In genomic region chr14:61037321-61038081, GRCm38 (mm10) we compare ENCODE assay signal across 8 mouse cellular contexts. TPM values are rescaled to one million over a fixed set of nuclear protein-coding genes. Genes with fewer than 3 reads are reported as not detected.
DNase-seq lines count a peak whose midpoint lies in the region; ATAC-seq and TF ChIP-seq lines count a peak whose summit lies in the region.

No protein-coding gene starts in this region.

- H3K27ac ChIP-seq in cortical plate, adult 2 months (ENCODE audit: insufficient read depth, low read length), result peak overlapping the region; percentile 99
- H3K27ac ChIP-seq in intestine, embryonic 15.5 days, result no peak overlapping the region
- peak overlapping the region; percentile 65 for H3K27ac ChIP-seq in midbrain, embryonic 13.5 days
- H3K27ac ChIP-seq in stomach, embryonic 14.5 days (ENCODE audit: low read length), result peak overlapping the region; percentile 15; the same call in 1 of the 2 replicates

- peak overlapping the region; percentile 100 for H3K4me3 ChIP-seq in cortical plate, adult 2 months (ENCODE audit: insufficient read depth, low read length)
- H3K4me3 ChIP-seq in intestine, embryonic 15.5 days (replicated peaks), result peak overlapping the region; percentile 60
- peak overlapping the region; percentile 69 for H3K4me3 ChIP-seq in midbrain, embryonic 13.5 days (replicated peaks)
- H3K4me3 ChIP-seq in stomach, embryonic 14.5 days (ENCODE audit: low read depth, low read length), result peak overlapping the region; percentile 59

- TF ChIP-seq CTCF in cortical plate, adult 2 months (IDR thresholded peaks at IDR 0.05; ENCODE audit: extremely low read depth, insufficient read depth, low read length), result no peak

- peak overlapping the region; percentile 48 for H3K9ac ChIP-seq in intestine, embryonic 15.5 days
- H3K9ac ChIP-seq in midbrain, embryonic 13.5 days (replicated peaks), result peak overlapping the region; percentile 72
- peak overlapping the region; percentile 42 for H3K9ac ChIP-seq in stomach, embryonic 14.5 days (replicated peaks; ENCODE audit: low read depth, low read length)

- no peak for TF ChIP-seq POLR2A in cortical plate, adult 2 months (IDR thresholded peaks at IDR 0.05; ENCODE audit: extremely low read depth, insufficient read depth, low read length)

- H3K36me3 ChIP-seq in intestine, embryonic 15.5 days, result no peaks in the 10 kb centered on the region
- H3K36me3 ChIP-seq in midbrain, embryonic 13.5 days, result no peaks in the 10 kb centered on the region
- H3K36me3 ChIP-seq in stomach, embryonic 14.5 days (ENCODE audit: control insufficient read depth, insufficient read depth, low read length), result no peaks in the 10 kb centered on the region

- peak; percentile 95 for ATAC-seq in intestine, embryonic 15.5 days
- peak; percentile 97 for ATAC-seq in midbrain, embryonic 13.5 days
- peak; percentile 87 for ATAC-seq in stomach, embryonic 14.5 days (ENCODE audit: insufficient number of reproducible peaks, insufficient read depth, low FRiP score, low read depth)

- no peaks in the 10 kb centered on the region for H3K9me3 ChIP-seq in intestine, embryonic 15.5 days
- H3K9me3 ChIP-seq in midbrain, embryonic 13.5 days, result no peaks in the 10 kb centered on the region
- H3K9me3 ChIP-seq in stomach, embryonic 14.5 days (ENCODE audit: control insufficient read depth, low read depth, low read length), result no peaks in the 10 kb centered on the region

- DNase-seq in WW6 (ENCODE audit: low read depth, low spot score), result peak; percentile 47
- DNase-seq in gastrocnemius, postnatal 25 days, result peak; percentile 29
- DNase-seq in left cerebral cortex, postnatal 4 days, result peak; percentile 62
- no peak for DNase-seq in natural killer cell, adult 2 months (ENCODE audit: low spot score in 2 of 2)

- WGBS in intestine, embryonic 15.5 days, result under 1% methylated on average over 40 of the region's 40 CpGs
- WGBS in midbrain, embryonic 13.5 days, result under 1% methylated on average over 40 of the region's 40 CpGs
- WGBS in stomach, embryonic 14.5 days, result 1% methylated on average over 40 of the region's 40 CpGs

- intact Hi-C loops in left cerebral cortex, postnatal 4 days (cut with DNase I), result no loop called here

- H3K27me3 ChIP-seq in intestine, embryonic 15.5 days (replicated peaks), result no peaks in the 10 kb centered on the region
- no peaks in the 10 kb centered on the region for H3K27me3 ChIP-seq in midbrain, embryonic 13.5 days
- no peaks in the 10 kb centered on the region for H3K27me3 ChIP-seq in stomach, embryonic 14.5 days (ENCODE audit: control insufficient read depth, insufficient read depth, low read length)

- peak overlapping the region; percentile 99 for H3K4me2 ChIP-seq in intestine, embryonic 15.5 days (replicated peaks)
- peak overlapping the region; percentile 99 for H3K4me2 ChIP-seq in midbrain, embryonic 13.5 days (replicated peaks)
- H3K4me2 ChIP-seq in stomach, embryonic 14.5 days (replicated peaks; ENCODE audit: low read depth, low read length), result peak overlapping the region; percentile 99

- peaks cover 7% of the 10 kb centered on the region; the same call in 1 of the 2 replicates for H3K4me1 ChIP-seq in cortical plate, adult 2 months (ENCODE audit: control insufficient read depth, insufficient read depth, low read length)
- H3K4me1 ChIP-seq in intestine, embryonic 15.5 days (replicated peaks), result peaks cover 18% of the 10 kb centered on the region
- peaks cover 24% of the 10 kb centered on the region for H3K4me1 ChIP-seq in midbrain, embryonic 13.5 days (replicated peaks)
- peaks cover 19% of the 10 kb centered on the region; the same call in 1 of the 2 replicates for H3K4me1 ChIP-seq in stomach, embryonic 14.5 days (ENCODE audit: control insufficient read depth, insufficient read depth, low read length)

RNA-seq across cellular contexts. Expression of gene Tnfrsf19, which starts 8.8 kb away (rescaled TPM):
- 56.8 and 59.1 TPM in 2 replicates for polyA plus RNA-seq in cortical plate, adult 2 months (2012; rRNA removed)
- total RNA-seq in gastrocnemius, postnatal 25 days (2021), result 1 to 10 TPM; 6.1 to 8.5 TPM
- polyA plus RNA-seq in intestine, embryonic 15.5 days (2015; fragmentation: Nextera tagmentation; extraction: Ambion mirVana), result 14.1 and 15.1 TPM in 2 replicates
- total RNA-seq in left cerebral cortex, postnatal 4 days (2021), result 10 to 100 TPM; 76.9 to 81.3 TPM
- 42.9 and 45.4 TPM in 2 replicates for polyA plus RNA-seq in midbrain, embryonic 13.5 days (2015; fragmentation: Nextera tagmentation; extraction: Ambion mirVana)
- polyA plus RNA-seq in stomach, embryonic 14.5 days (2014; fragmentation: Nextera tagmentation; extraction: Ambion mirVana), result 42.0 and 44.0 TPM in 2 replicates

Comparison
In these comparisons a context has a peak if more than half of its experiments do, and no peak if none do; other contexts are left out.
1. DNase-seq: peak in WW6 (single experiment), gastrocnemius, postnatal 25 days (single experiment) and left cerebral cortex, postnatal 4 days (single experiment); none in natural killer cell, adult 2 months (0 of 2).
2. Peak in every context shown above with its lines, with median percentiles within 50 percentile points of each other: H3K4me3 ChIP-seq, ATAC-seq, H3K4me2 ChIP-seq and H3K9ac ChIP-seq.